Mouse (Mus musculus): ENCODE data around the gene Smim4.

DNA sequence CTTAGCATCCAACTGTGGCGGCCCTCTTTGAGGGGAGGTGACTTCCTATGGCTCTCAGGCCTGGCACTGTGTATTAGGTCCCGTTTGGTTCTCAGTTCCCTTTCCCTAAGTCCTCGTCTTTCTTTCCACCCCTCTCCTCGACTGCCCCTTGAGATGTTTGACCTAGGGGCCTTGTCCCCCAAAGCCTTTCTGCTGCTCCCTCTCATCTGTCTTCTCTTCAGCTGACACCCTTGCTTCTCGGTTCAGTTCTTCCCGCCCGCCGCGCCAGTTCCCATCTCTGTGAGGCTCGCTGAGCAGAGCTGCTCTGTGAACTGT lies 8.5 kb upstream of the Smim4 start:
- TF ChIP-seq MAX (IDR thresholded peaks at IDR 0.05) (no peak), CTCF (IDR thresholded peaks at IDR 0.05; ENCODE audit: control insufficient read depth, insufficient read depth, insufficient read length) (no peak)
